Mouse (Mus musculus): ENCODE results near the gene Zic4.

- TF ChIP-seq CTCF (IDR thresholded peaks at IDR 0.05; ENCODE audit: borderline replicate concordance, control insufficient read depth, extremely low read depth, insufficient read depth, low read length, poor library complexity) (no peak), POLR2A (IDR thresholded peaks at IDR 0.05; ENCODE audit: control insufficient read depth, extremely low read depth, insufficient read depth, low read length, poor library complexity) (no peak)
Observed at GRCm38 (mm10) chr9:91353551-91354433, 8.4 kb upstream of the Zic4 start.
